In genomic region chr1:152090018-152090553, GRCm38 (mm10) we compare ENCODE assay signal across 8 mouse cellular contexts. TPM values are rescaled to one million over a fixed set of nuclear protein-coding genes. Genes with fewer than 3 reads are reported as not detected.
DNase-seq lines count a peak whose midpoint lies in the region; ATAC-seq lines count a peak whose summit lies in the region.

TSS of gene 1700025G04Rik (minus strand) at chr1:152090125.

- peak; percentile 80 for DNase-seq in brain, embryonic 18.5 days (ENCODE audit: low read depth, low spot score)
- peak; percentile 80 to 92 for DNase-seq in kidney, postnatal 25 days
- peak; percentile 91 for DNase-seq in neural tube, embryonic 11.5 days (ENCODE audit: low spot score)

- H3K9me3 ChIP-seq in forebrain, embryonic 12.5 days, result no peaks in the 10 kb centered on the region
- H3K9me3 ChIP-seq in heart, embryonic 16.5 days (replicated peaks; ENCODE audit: control insufficient read depth, low read length), result no peaks in the 10 kb centered on the region
- H3K9me3 ChIP-seq in liver, embryonic 15.5 days (replicated peaks), result no peaks in the 10 kb centered on the region
- H3K9me3 ChIP-seq in neural tube, embryonic 11.5 days (ENCODE audit: control insufficient read depth, low read length), result no peaks in the 10 kb centered on the region
- no peaks in the 10 kb centered on the region for H3K9me3 ChIP-seq in stomach, embryonic 16.5 days (replicated peaks; ENCODE audit: control insufficient read depth, low read length)

- no peaks in the 10 kb centered on the region for H3K27me3 ChIP-seq in forebrain, embryonic 12.5 days
- H3K27me3 ChIP-seq in heart, embryonic 16.5 days (ENCODE audit: control insufficient read depth, insufficient read depth, low read length), result no peaks in the 10 kb centered on the region
- peaks cover 68% of the 10 kb centered on the region for H3K27me3 ChIP-seq in liver, embryonic 15.5 days
- H3K27me3 ChIP-seq in neural tube, embryonic 11.5 days (ENCODE audit: control insufficient read depth, insufficient read depth, low read length), result no peaks in the 10 kb centered on the region
- no peaks in the 10 kb centered on the region for H3K27me3 ChIP-seq in stomach, embryonic 16.5 days (ENCODE audit: control insufficient read depth, insufficient read depth, low read length)

- peak within 1 kb of the TSS; percentile 92 for H3K27ac ChIP-seq in forebrain, embryonic 12.5 days
- peak within 1 kb of the TSS; percentile 91 for H3K27ac ChIP-seq in heart, embryonic 16.5 days (ENCODE audit: low read length)
- no peak within 1 kb of the TSS for H3K27ac ChIP-seq in liver, embryonic 15.5 days (replicated peaks)
- peak within 1 kb of the TSS; percentile 91 for H3K27ac ChIP-seq in neural tube, embryonic 11.5 days (ENCODE audit: low read depth, low read length)
- H3K27ac ChIP-seq in stomach, embryonic 16.5 days (ENCODE audit: low read length), result peak within 1 kb of the TSS; percentile 94

- under 1% methylated on average over 42 of the region's 66 CpGs for WGBS in forebrain, embryonic 12.5 days
- WGBS in heart, embryonic 16.5 days, result under 1% methylated on average over 34 of the region's 66 CpGs
- WGBS in liver, embryonic 15.5 days (ENCODE audit: insufficient replicate concordance), result under 1% methylated on average over 56 of the region's 66 CpGs
- under 1% methylated on average over 30 of the region's 66 CpGs for WGBS in neural tube, embryonic 11.5 days
- under 1% methylated on average over 48 of the region's 66 CpGs for WGBS in stomach, embryonic 16.5 days

- ATAC-seq in CD4-positive, CD25-positive, alpha-beta regulatory T cell, adult 4 months, result peak; percentile 83
- ATAC-seq in forebrain, embryonic 12.5 days (ENCODE audit: low FRiP score), result peak; percentile 92
- peak; percentile 85 for ATAC-seq in heart, embryonic 16.5 days (replicated peaks; ENCODE audit: extremely low read depth, insufficient read depth, low FRiP score)
- peak; percentile 80 for ATAC-seq in liver, embryonic 15.5 days (ENCODE audit: insufficient read depth)
- peak; percentile 89 for ATAC-seq in neural tube, embryonic 11.5 days (ENCODE audit: insufficient read depth, low FRiP score, low TSS enrichment)
- peak; percentile 93 for ATAC-seq in stomach, embryonic 16.5 days (ENCODE audit: insufficient read depth, low FRiP score)

- H3K9ac ChIP-seq in forebrain, embryonic 12.5 days, result peak within 1 kb of the TSS; percentile 93
- peak within 1 kb of the TSS; percentile 83 for H3K9ac ChIP-seq in heart, embryonic 16.5 days (ENCODE audit: low read length)
- H3K9ac ChIP-seq in liver, embryonic 15.5 days, result peak within 1 kb of the TSS; percentile 32; the same call in 1 of the 2 replicates
- H3K9ac ChIP-seq in neural tube, embryonic 11.5 days (ENCODE audit: low read length), result peak within 1 kb of the TSS; percentile 95
- peak within 1 kb of the TSS; percentile 94 for H3K9ac ChIP-seq in stomach, embryonic 16.5 days (ENCODE audit: low read length)

- H3K4me1 ChIP-seq in forebrain, embryonic 12.5 days, result peaks cover 43% of the 10 kb centered on the region
- peaks cover 27% of the 10 kb centered on the region for H3K4me1 ChIP-seq in heart, embryonic 16.5 days (ENCODE audit: control insufficient read depth, insufficient read depth, low read length)
- H3K4me1 ChIP-seq in liver, embryonic 15.5 days (replicated peaks), result peaks cover 8% of the 10 kb centered on the region; the same call in 1 of the 2 replicates
- H3K4me1 ChIP-seq in neural tube, embryonic 11.5 days (ENCODE audit: control insufficient read depth, insufficient read depth, low read length), result peaks cover 27% of the 10 kb centered on the region
- peaks cover 31% of the 10 kb centered on the region for H3K4me1 ChIP-seq in stomach, embryonic 16.5 days (ENCODE audit: control insufficient read depth, insufficient read depth, low read length)

- H3K4me2 ChIP-seq in forebrain, embryonic 12.5 days, result peak within 1 kb of the TSS; percentile 81
- H3K4me2 ChIP-seq in heart, embryonic 16.5 days (ENCODE audit: low read depth, low read length), result peak within 1 kb of the TSS; percentile 95
- H3K4me2 ChIP-seq in liver, embryonic 15.5 days, result peak within 1 kb of the TSS; percentile 77
- peak within 1 kb of the TSS; percentile 78 for H3K4me2 ChIP-seq in neural tube, embryonic 11.5 days (ENCODE audit: low read depth)
- H3K4me2 ChIP-seq in stomach, embryonic 16.5 days (ENCODE audit: low read depth, low read length), result peak within 1 kb of the TSS; percentile 74

- H3K36me3 ChIP-seq in forebrain, embryonic 12.5 days (replicated peaks), result no peaks in the 10 kb centered on the region
- H3K36me3 ChIP-seq in heart, embryonic 16.5 days (ENCODE audit: control insufficient read depth, insufficient read depth), result no peaks in the 10 kb centered on the region
- H3K36me3 ChIP-seq in liver, embryonic 15.5 days (replicated peaks), result no peaks in the 10 kb centered on the region
- H3K36me3 ChIP-seq in neural tube, embryonic 11.5 days (ENCODE audit: control insufficient read depth, insufficient read depth, low read length), result no peaks in the 10 kb centered on the region
- H3K36me3 ChIP-seq in stomach, embryonic 16.5 days (ENCODE audit: control insufficient read depth, insufficient read depth, low read length), result no peaks in the 10 kb centered on the region

- peak within 1 kb of the TSS; percentile 90 for H3K4me3 ChIP-seq in forebrain, embryonic 12.5 days (replicated peaks)
- H3K4me3 ChIP-seq in heart, embryonic 16.5 days (ENCODE audit: low read length), result peak within 1 kb of the TSS; percentile 81
- H3K4me3 ChIP-seq in liver, embryonic 15.5 days (replicated peaks), result peak within 1 kb of the TSS; percentile 64
- H3K4me3 ChIP-seq in neural tube, embryonic 11.5 days (ENCODE audit: low read depth, low read length), result peak within 1 kb of the TSS; percentile 90
- peak within 1 kb of the TSS; percentile 94 for H3K4me3 ChIP-seq in stomach, embryonic 16.5 days (replicated peaks; ENCODE audit: low read length)

RNA-seq across cellular contexts. Expression of gene 1700025G04Rik, which starts in this region (rescaled TPM):
- polyA plus RNA-seq in CD4-positive, CD25-positive, alpha-beta regulatory T cell, adult 4 months (2017; shearing (Covaris generic)), result 1 to 10 TPM; 1.3 to 3.9 TPM
- 33.3 and 36.4 TPM in 2 replicates for polyA plus RNA-seq in forebrain, embryonic 12.5 days (2016; fragmentation: Nextera tagmentation; extraction: Ambion mirVana)
- 25.8 and 28.0 TPM in 2 replicates for polyA plus RNA-seq in heart, embryonic 16.5 days (2015; fragmentation: Nextera tagmentation; extraction: Ambion mirVana)
- polyA plus RNA-seq in liver, embryonic 15.5 days (2015; fragmentation: Nextera tagmentation; extraction: Ambion mirVana), result 2.3 and 3.6 TPM in 2 replicates
- 37.4 and 40.7 TPM in 2 replicates for polyA plus RNA-seq in neural tube, embryonic 11.5 days (2014; fragmentation: Nextera tagmentation; extraction: Ambion mirVana)
- polyA plus RNA-seq in stomach, embryonic 16.5 days (2015; fragmentation: Nextera tagmentation; extraction: Ambion mirVana), result 16.1 and 17.3 TPM in 2 replicates

Comparison
In these comparisons a context has a peak if more than half of its experiments do, and no peak if none do; other contexts are left out.
1. H3K9ac ChIP-seq: peak in every context shown above with its lines; median percentile 95 in neural tube, embryonic 11.5 days; 94 in stomach, embryonic 16.5 days; 93 in forebrain, embryonic 12.5 days; 83 in heart, embryonic 16.5 days; 32 in liver, embryonic 15.5 days.